Mouse (Mus musculus) G1E (cell line): Measurements from ENCODE around the gene Ktn1. TPM values are rescaled to one million over a fixed set of nuclear protein-coding genes. Genes with fewer than 3 reads are reported as not detected.

Experiments
- ATAC-seq: 2 replicates; pipeline ENCODE4 v1.8.0; 2016; ENCODE audit warnings: mild to moderate bottlenecking; ENCODE audit not compliant: insufficient number of reproducible peaks, poor library complexity, low FRiP score, severe bottlenecking; ENCODE audit errors: extremely low read depth
- DNase-seq: peaks from one replicate; pipeline ENCODE4 v3.0.0; 2012; ENCODE audit warnings: low spot score
- H3K27me3 ChIP-seq: 2 replicates; pipeline ENCODE4 v1.6.1; 2012; ENCODE audit warnings: mild to moderate bottlenecking, low read length, inconsistent platforms; ENCODE audit not compliant: insufficient read depth
- H3K36me3 ChIP-seq: replicated peaks from 2 replicates; pipeline ENCODE3; 2012; ENCODE audit warnings: mild to moderate bottlenecking, inconsistent platforms
- H3K4me1 ChIP-seq: 2 replicates; pipeline ENCODE4 v1.6.1; 2012; ENCODE audit warnings: low read depth, low read length, inconsistent platforms, mixed read lengths; ENCODE audit not compliant: insufficient read depth
- H3K4me3 ChIP-seq: 2 replicates; pipeline ENCODE4 v1.5.1; 2012; ENCODE audit warnings: low read depth, mild to moderate bottlenecking, inconsistent platforms, low read length, moderate library complexity, mixed read lengths
- H3K9me3 ChIP-seq: replicated peaks from 2 replicates; pipeline ENCODE4 v1.6.1; 2012; ENCODE audit warnings: inconsistent platforms
- CTCF ChIP-seq: IDR thresholded peaks from 2 replicates; pipeline ENCODE4 v1.5.1; 2012; ENCODE audit warnings: low read depth, low read length, inconsistent platforms, mixed read lengths
- GATA1 ChIP-seq: IDR thresholded peaks from 2 replicates; pipeline ENCODE4 v1.6.1; 2012; ENCODE audit warnings: borderline replicate concordance, low read length, inconsistent platforms, mixed read lengths
- GATA2 ChIP-seq: IDR thresholded peaks from 2 replicates; pipeline ENCODE4 v1.6.1; 2012; ENCODE audit warnings: low read depth, low read length, inconsistent platforms, borderline replicate concordance
- POLR2AphosphoS5 ChIP-seq: IDR thresholded peaks from 2 replicates; pipeline ENCODE4 v1.6.1; 2012; ENCODE audit warnings: low read depth, low read length, inconsistent platforms; ENCODE audit not compliant: insufficient replicate concordance
- TAL1 ChIP-seq: conservative IDR thresholded peaks from 2 replicates; pipeline ENCODE4 v1.6.1; 2012; ENCODE audit warnings: low read depth, low read length, inconsistent platforms, mixed read lengths
- polyA plus RNA-seq: library from polyadenylated mRNA; stranded (reverse); fragments of >175 nt; gene quantifications from 2 replicates; pipeline ENCODE4 v1.2.3, GENCODE M21; 2012
- total RNA-seq, 2 experiments: library from RNA; stranded (forward) in 1 of 2; stranded (reverse) in 1 of 2; fragments of 200-1000 nt in 1 of 2; fragments of >200 nt in 1 of 2; fragmentation: Nextera tagmentation in 1 of 2; gene quantifications; 2 replicates each; pipeline ENCODE4 v1.2.3; 2014 to 2017

Gene Ktn1
- total and polyA plus RNA-seq, 3 experiments = 18.6 to 478 (median 206) TPM

DNA sequence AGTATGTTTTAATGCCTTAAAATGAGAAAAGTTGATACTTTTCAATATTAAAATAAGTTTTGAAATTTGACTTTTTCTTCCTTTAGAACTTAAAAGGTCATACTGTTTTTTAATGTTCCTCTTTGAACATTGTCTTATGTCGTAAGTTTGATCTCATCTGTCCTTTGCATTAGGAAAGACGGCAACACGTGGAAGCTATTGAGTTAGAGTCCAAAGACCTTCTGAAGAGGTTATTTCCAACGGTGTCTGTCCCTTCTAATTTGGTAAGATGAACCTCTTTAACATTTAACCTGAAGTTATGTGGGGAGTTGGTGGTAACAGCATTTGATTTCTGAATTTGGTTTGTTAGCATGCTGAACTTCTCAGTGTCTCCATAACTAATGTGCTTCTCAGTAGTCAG is 71.8 kb downstream of the Ktn1 start:
- ATAC-seq (no peak), DNase-seq (no peak)
- Histone ChIP-seq H3K36me3 (peaks cover 85% of the 10 kb centered on the region), H3K9me3 (no peaks in the 10 kb centered on the region), H3K4me1 (no peaks in the 10 kb centered on the region; the same call in 1 of the 2 replicates), H3K4me3 (no peak overlapping the region), H3K27me3 (no peaks in the 10 kb centered on the region)
- TF ChIP-seq TAL1 (no peak), GATA1 (no peak)

DNA sequence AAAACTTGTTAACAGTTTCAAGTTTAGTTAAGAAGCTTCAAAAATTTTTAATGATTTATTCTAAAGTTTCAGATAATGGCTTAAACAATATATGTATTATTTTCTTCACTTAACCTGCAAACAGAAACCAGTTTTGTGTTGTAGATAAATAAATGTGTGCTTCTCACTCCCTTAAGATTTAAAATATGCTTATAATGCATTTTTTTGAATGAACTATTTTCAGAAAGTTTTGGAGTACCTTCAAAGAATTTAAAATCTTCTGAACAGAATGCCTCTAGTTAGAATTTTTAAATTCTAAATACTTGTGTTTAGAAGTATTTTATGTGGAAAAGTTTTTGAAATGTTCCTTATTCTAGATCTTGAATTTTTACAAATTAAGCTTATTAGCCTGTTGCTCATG is 74.8 kb downstream of the Ktn1 start:
- H3K4me3 ChIP-seq = no peak overlapping the region
- no peaks in the 10 kb centered on the region for H3K9me3 ChIP-seq
- ATAC-seq (no peak), DNase-seq (no peak)
- no peak for TF ChIP-seq TAL1
- no peak for TF ChIP-seq CTCF
- no peak for TF ChIP-seq POLR2AphosphoS5
- no peak for TF ChIP-seq GATA2
- no peak for TF ChIP-seq GATA1
- H3K27me3 ChIP-seq = no peaks in the 10 kb centered on the region
- H3K4me1 ChIP-seq = no peaks in the 10 kb centered on the region
- peaks cover 87% of the 10 kb centered on the region for H3K36me3 ChIP-seq

DNA sequence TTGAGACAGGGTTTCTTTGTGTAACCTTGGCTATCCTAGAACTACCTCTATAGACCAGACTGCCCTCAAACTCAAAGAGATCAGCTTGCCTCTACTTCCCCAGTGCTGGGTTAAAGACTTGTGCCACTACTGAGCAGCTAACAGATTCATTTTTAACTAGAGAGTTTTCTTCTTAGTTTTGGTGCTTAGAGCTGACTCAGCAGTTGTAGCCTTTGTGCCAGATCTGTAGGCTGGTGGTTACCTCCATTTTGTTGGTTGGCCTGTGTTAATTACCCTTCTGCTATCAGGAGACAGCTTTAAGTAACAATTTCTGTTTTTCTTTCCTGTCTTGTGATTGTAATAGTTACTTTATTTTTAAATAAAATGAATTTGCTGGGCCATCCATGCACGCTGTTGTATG is 80.3 kb downstream of the Ktn1 start:
- H3K9me3 ChIP-seq = no peaks in the 10 kb centered on the region
- H3K4me3 ChIP-seq = no peak overlapping the region
- no peaks in the 10 kb centered on the region; the same call in 1 of the 2 replicates for H3K4me1 ChIP-seq
- no peak for DNase-seq
- TF ChIP-seq POLR2AphosphoS5 (no peak), GATA2 (no peak), CTCF (no peak)
- no peak for ATAC-seq
- no peaks in the 10 kb centered on the region for H3K27me3 ChIP-seq
- H3K36me3 ChIP-seq = peaks cover 96% of the 10 kb centered on the region

DNA sequence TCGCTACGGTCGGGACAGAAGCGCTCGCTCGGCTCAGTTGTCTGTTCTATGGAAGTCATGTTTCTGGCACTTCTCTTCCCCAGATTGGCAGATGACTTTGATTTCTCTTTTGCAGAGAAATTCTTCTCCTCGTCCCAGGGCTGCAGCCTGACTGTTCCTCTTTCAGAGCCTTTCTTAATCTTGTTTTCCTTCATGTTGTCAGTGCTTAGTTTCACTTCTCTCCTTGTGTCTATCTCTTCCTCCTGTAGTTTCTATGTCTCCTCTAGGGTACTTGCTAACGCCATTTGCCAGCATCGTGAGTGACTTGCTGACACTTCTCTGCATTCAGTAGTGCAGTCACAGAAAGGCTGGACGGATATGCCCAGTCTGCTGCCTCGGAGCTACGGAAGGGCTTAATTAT is 87.1 kb downstream of the Ktn1 start:
- Histone ChIP-seq H3K9me3 (no peaks in the 10 kb centered on the region), H3K4me3 (no peak overlapping the region), H3K4me1 (peaks cover 23% of the 10 kb centered on the region), H3K36me3 (peaks cover 90% of the 10 kb centered on the region), H3K27me3 (no peaks in the 10 kb centered on the region)
- ATAC-seq (no peak), DNase-seq (no peak)
- TF ChIP-seq GATA1 (no peak), CTCF (no peak), TAL1 (no peak), GATA2 (no peak), POLR2AphosphoS5 (no peak)

DNA sequence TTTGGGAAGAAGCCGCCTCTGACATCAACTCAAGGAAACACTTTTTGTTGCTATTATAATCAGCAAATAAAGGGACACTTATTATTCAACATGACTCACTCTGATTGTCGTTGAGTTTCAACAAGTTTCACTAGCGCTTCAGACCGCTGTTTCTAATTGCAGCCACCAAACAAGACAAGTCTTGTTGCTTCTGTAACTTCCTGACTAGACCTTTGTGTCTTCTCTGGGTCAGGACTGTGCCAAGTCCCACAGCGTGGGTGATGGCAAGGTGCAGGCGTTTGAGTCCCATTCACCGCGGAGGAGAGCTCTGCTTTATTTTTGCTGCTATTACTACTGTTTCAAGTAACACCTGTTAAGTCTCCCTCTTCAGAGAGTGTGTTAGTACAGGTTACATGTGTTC is 88.2 kb downstream of the Ktn1 start:
- DNase-seq = no peak
- no peak overlapping the region for H3K4me3 ChIP-seq
- no peak for TF ChIP-seq POLR2AphosphoS5
- TF ChIP-seq GATA1 = no peak
- TF ChIP-seq TAL1 = no peak
- no peaks in the 10 kb centered on the region for H3K9me3 ChIP-seq
- ATAC-seq = no peak
- no peaks in the 10 kb centered on the region for H3K27me3 ChIP-seq
- H3K4me1 ChIP-seq = peaks cover 32% of the 10 kb centered on the region
- H3K36me3 ChIP-seq = peaks cover 92% of the 10 kb centered on the region

DNA sequence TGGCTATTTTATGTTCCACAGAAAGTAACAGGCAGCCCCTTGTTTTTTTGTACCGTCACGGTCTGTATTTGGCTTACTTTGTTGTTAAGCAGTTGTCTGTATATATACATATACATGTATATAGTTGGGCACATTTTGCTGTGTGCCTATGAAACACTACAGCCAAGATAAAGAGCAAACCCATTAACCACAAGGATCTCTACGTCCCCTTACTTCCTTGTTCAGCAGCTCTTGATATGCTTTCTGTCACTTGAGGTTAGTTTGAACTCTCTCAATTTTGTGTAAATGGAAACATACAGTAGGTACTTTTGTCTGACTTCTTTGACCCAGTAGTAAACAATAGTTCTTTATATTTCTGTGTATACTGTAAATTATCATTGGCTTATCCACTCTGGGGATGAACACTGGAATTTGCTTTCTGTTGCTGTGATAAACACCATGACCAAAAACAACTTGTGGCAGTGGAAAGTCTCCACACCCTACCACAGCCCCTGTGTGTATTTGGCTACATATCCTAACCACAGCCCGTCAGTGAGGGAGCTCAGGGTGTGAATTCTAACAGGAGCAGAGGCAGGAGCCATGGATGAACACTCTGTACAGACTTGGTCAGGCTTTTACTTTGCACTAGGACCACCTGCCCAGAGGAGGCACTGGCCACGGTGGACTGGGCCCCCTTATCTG is 92.2 kb downstream of the Ktn1 start:
- no peaks in the 10 kb centered on the region for H3K27me3 ChIP-seq
- DNase-seq = no peak
- no peaks in the 10 kb centered on the region for H3K9me3 ChIP-seq
- H3K36me3 ChIP-seq = peaks cover 93% of the 10 kb centered on the region
- peaks cover 32% of the 10 kb centered on the region for H3K4me1 ChIP-seq
- TF ChIP-seq GATA2 = no peak
- no peak for TF ChIP-seq GATA1
- no peak for TF ChIP-seq POLR2AphosphoS5
- TF ChIP-seq TAL1 = no peak
- no peak for TF ChIP-seq CTCF
- H3K4me3 ChIP-seq = no peak overlapping the region
- no peak for ATAC-seq

DNA sequence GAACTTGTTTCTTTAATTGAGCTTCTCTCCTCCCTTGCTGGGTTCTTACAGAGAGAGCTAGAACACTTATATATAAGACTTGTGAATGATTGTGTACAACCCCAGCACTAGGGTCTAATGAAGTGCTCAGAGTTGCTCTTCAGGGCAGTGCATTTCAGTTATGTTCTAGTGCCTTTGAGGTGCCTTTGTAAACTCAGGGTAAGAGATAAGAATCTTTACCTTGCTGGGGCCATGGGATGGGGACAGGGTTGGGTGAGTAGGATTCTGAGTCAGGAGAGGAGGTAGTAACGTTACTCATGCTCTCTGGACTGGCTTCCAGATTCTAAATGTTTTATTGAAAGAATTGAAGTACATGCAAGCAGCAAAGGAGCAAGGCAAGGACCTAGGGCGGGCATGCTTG is 92.8 kb downstream of the Ktn1 start:
- Histone ChIP-seq H3K9me3 (no peaks in the 10 kb centered on the region), H3K36me3 (peaks cover 90% of the 10 kb centered on the region), H3K27me3 (no peaks in the 10 kb centered on the region), H3K4me1 (peaks cover 32% of the 10 kb centered on the region), H3K4me3 (no peak overlapping the region)
- ATAC-seq = no peak
- no peak for DNase-seq
- TF ChIP-seq GATA1 (no peak), CTCF (no peak), GATA2 (no peak), TAL1 (no peak), POLR2AphosphoS5 (no peak)
